Mouse (Mus musculus) cortical plate, adult 2 months (tissue): Measurements from ENCODE around the gene Stk25.

Source experiments
- CTCF ChIP-seq: fragments of 200-500 bp; IDR thresholded peaks from 2 replicates; pipeline ENCODE4 v1.5.1; 2011; ENCODE audit warnings: mild to moderate bottlenecking, control low read depth, low read length; ENCODE audit not compliant: insufficient read depth; ENCODE audit errors: extremely low read depth
- POLR2A ChIP-seq: fragments of 200-500 bp; IDR thresholded peaks from 2 replicates; pipeline ENCODE4 v1.6.1; 2011; ENCODE audit warnings: mild to moderate bottlenecking, low read length, control low read depth; ENCODE audit not compliant: insufficient read depth; ENCODE audit errors: extremely low read depth

- TF ChIP-seq CTCF (no peak), POLR2A (no peak)
Observed at GRCm38 (mm10) chr1:93641978-93642377, 16.5 kb downstream of the Stk25 start.
